Mouse (Mus musculus): Measurements from ENCODE around the gene Ssr2. TPM values are rescaled to one million over a fixed set of nuclear protein-coding genes. Genes with fewer than 3 reads are reported as not detected.
"Not testable (repeated sequence)": the region's sequence is repeated elsewhere in the genome, so short reads cannot be mapped to it uniquely, and the experiment has no call there.

Gene Ssr2
- polyA plus RNA-seq, 1 experiment = 294 TPM

- Histone ChIP-seq H3K79me2 (ENCODE audit: control insufficient read depth, insufficient read depth) (no peaks in the 10 kb centered on the region), H3K36me3 (ENCODE audit: control insufficient read depth, insufficient read depth) (peaks cover under 1% of the 10 kb centered on the region), H3K27me3 (ENCODE audit: control insufficient read depth, insufficient read depth, insufficient read length) (no peaks in the 10 kb centered on the region), H3ac (ENCODE audit: control insufficient read depth, insufficient read length) (no peak overlapping the region), H3K4me3 (no peak overlapping the region), H3K4me2 (ENCODE audit: low read depth) (peak overlapping the region; percentile 83)
- TF ChIP-seq E2F4 (IDR thresholded peaks at IDR 0.05; ENCODE audit: insufficient read depth) (no peak), USF1 (IDR thresholded peaks at IDR 0.05; ENCODE audit: low read depth) (no peak), CEBPB (IDR thresholded peaks at IDR 0.05; ENCODE audit: insufficient read depth, poor library complexity, severe bottlenecking) (no peak), MYOG (IDR thresholded peaks at IDR 0.05; ENCODE audit: control insufficient read depth in 1 of 3, insufficient read depth in 1 of 3, insufficient read length in 2 of 3, low read depth in 2 of 3) (no peak), POLR2A (IDR thresholded peaks at IDR 0.05; ENCODE audit: insufficient read length, low read depth) (no peak), POLR2AphosphoS2 (IDR thresholded peaks at IDR 0.05; ENCODE audit: insufficient read length, low read depth) (no peak), SRF (IDR thresholded peaks at IDR 0.05; ENCODE audit: control insufficient read depth, insufficient read length, low read depth) (no peak)
Measured at GRCm38 (mm10) chr3:88592942-88593576, 17.4 kb downstream of the Ssr2 start.

DNA sequence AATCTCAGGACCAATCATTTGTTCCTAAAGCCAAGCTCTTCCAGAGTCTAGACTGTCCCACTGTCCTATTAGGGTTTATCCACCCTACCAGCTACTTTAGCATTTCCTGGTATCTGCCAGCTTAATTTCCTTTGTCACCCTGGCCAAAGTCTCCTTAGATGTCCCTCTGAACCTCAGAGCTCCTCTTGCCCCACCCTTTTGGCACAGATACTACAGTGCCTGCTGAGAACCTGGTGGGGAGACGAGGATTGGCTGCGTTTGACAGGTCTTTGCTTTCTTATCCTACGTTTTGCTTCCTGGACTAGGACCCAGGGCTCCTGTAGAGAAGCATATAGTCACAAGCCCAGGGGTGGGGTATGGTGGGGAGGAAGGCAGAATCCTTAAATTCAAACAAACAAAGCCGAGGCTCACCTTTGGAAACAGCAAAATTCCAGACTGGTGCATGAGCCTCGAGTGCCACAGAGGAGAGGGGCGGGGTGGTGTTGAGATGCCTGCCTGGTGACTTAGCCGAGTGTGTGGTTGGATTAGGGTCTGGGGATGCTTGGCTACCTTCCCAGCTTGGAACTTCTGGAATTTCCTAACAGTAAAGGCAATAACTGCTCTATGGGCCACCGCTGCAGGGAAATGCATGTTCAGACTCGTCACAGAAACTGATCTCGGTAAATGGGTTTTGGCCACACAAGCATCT, 18.4 kb downstream of the Ssr2 start:
- peak overlapping the region; percentile 67 for H3K4me2 ChIP-seq (ENCODE audit: low read depth)

GRCm38 (mm10) chr3:88596547-88596946, 20.9 kb downstream of the Ssr2 start:
- not testable (repeated sequence) for H3K27me3 ChIP-seq (ENCODE audit: control insufficient read depth, insufficient read depth, insufficient read length); H3K4me3 ChIP-seq; H3ac ChIP-seq (ENCODE audit: control insufficient read depth, insufficient read length); H3K79me2 ChIP-seq (ENCODE audit: control insufficient read depth, insufficient read depth); H3K36me3 ChIP-seq (ENCODE audit: control insufficient read depth, insufficient read depth); H3K4me2 ChIP-seq (ENCODE audit: low read depth)
- peak in 1 of 3 experiments; percentile 11 for TF ChIP-seq MYOG (IDR thresholded peaks at IDR 0.05; ENCODE audit: control insufficient read depth in 1 of 3, insufficient read depth in 1 of 3, insufficient read length in 2 of 3, low read depth in 2 of 3)
- TF ChIP-seq MYOD1 (IDR thresholded peaks at IDR 0.05; ENCODE audit: control insufficient read depth in 1 of 3, insufficient read length in 2 of 3, low read depth in 2 of 3) = peak in 1 of 3 experiments; percentile 59

More for the DNA sequence above, 18.4 kb downstream of the Ssr2 start:
- Histone ChIP-seq H3K27me3 (ENCODE audit: control insufficient read depth, insufficient read depth, insufficient read length) (no peaks in the 10 kb centered on the region), H3K4me3 (no peak overlapping the region), H3K36me3 (ENCODE audit: control insufficient read depth, insufficient read depth) (no peaks in the 10 kb centered on the region), H3K79me2 (ENCODE audit: control insufficient read depth, insufficient read depth) (no peaks in the 10 kb centered on the region), H3ac (ENCODE audit: control insufficient read depth, insufficient read length) (no peak overlapping the region)
- TF ChIP-seq E2F4 (IDR thresholded peaks at IDR 0.05; ENCODE audit: insufficient read depth) (no peak), POLR2AphosphoS2 (IDR thresholded peaks at IDR 0.05; ENCODE audit: insufficient read length, low read depth) (no peak), POLR2A (IDR thresholded peaks at IDR 0.05; ENCODE audit: insufficient read length, low read depth) (no peak), TCF3 (IDR thresholded peaks at IDR 0.05; ENCODE audit: insufficient read length, low read depth) (no peak), MYOG (IDR thresholded peaks at IDR 0.05; ENCODE audit: control insufficient read depth in 1 of 3, insufficient read depth in 1 of 3, insufficient read length in 2 of 3, low read depth in 2 of 3) (no peak), TCF12 (IDR thresholded peaks at IDR 0.05; ENCODE audit: insufficient read depth, poor library complexity, severe bottlenecking) (no peak), MAX (IDR thresholded peaks at IDR 0.05; ENCODE audit: low read depth) (no peak), USF1 (IDR thresholded peaks at IDR 0.05; ENCODE audit: low read depth) (no peak), MYOD1 (IDR thresholded peaks at IDR 0.05; ENCODE audit: control insufficient read depth in 1 of 3, insufficient read length in 2 of 3, low read depth in 2 of 3) (no peak), CEBPB (IDR thresholded peaks at IDR 0.05; ENCODE audit: insufficient read depth, poor library complexity, severe bottlenecking) (no peak), REST (IDR thresholded peaks at IDR 0.05; ENCODE audit: insufficient read depth, insufficient read length) (no peak), SRF (IDR thresholded peaks at IDR 0.05; ENCODE audit: control insufficient read depth, insufficient read length, low read depth) (no peak)

GRCm38 (mm10) chr3:88602466-88602865, 26.8 kb downstream of the Ssr2 start:
- Histone ChIP-seq H3K36me3 (ENCODE audit: control insufficient read depth, insufficient read depth) (no peaks in the 10 kb centered on the region), H3K4me2 (ENCODE audit: low read depth) (no peak overlapping the region), H3ac (ENCODE audit: control insufficient read depth, insufficient read length) (no peak overlapping the region), H3K27me3 (ENCODE audit: control insufficient read depth, insufficient read depth, insufficient read length) (no peaks in the 10 kb centered on the region), H3K4me3 (no peak overlapping the region), H3K79me2 (ENCODE audit: control insufficient read depth, insufficient read depth) (no peaks in the 10 kb centered on the region)
- TF ChIP-seq USF1 (IDR thresholded peaks at IDR 0.05; ENCODE audit: low read depth) (no peak), MYOD1 (IDR thresholded peaks at IDR 0.05; ENCODE audit: control insufficient read depth in 1 of 3, insufficient read length in 2 of 3, low read depth in 2 of 3) (no peak), CEBPB (IDR thresholded peaks at IDR 0.05; ENCODE audit: insufficient read depth, poor library complexity, severe bottlenecking) (no peak)

GRCm38 (mm10) chr3:88603714-88604161, 28.1 kb downstream of the Ssr2 start:
- no peaks in the 10 kb centered on the region for H3K36me3 ChIP-seq (ENCODE audit: control insufficient read depth, insufficient read depth)
- H3K4me3 ChIP-seq = no peak overlapping the region
- no peak overlapping the region for H3ac ChIP-seq (ENCODE audit: control insufficient read depth, insufficient read length)
- no peaks in the 10 kb centered on the region for H3K27me3 ChIP-seq (ENCODE audit: control insufficient read depth, insufficient read depth, insufficient read length)
- TF ChIP-seq TCF12 (IDR thresholded peaks at IDR 0.05; ENCODE audit: insufficient read depth, poor library complexity, severe bottlenecking) (no peak), SRF (IDR thresholded peaks at IDR 0.05; ENCODE audit: control insufficient read depth, insufficient read length, low read depth) (no peak), USF1 (IDR thresholded peaks at IDR 0.05; ENCODE audit: low read depth) (no peak), POLR2A (IDR thresholded peaks at IDR 0.05; ENCODE audit: insufficient read length, low read depth) (no peak), MYOG (IDR thresholded peaks at IDR 0.05; ENCODE audit: control insufficient read depth in 1 of 3, insufficient read depth in 1 of 3, insufficient read length in 2 of 3, low read depth in 2 of 3) (no peak), E2F4 (IDR thresholded peaks at IDR 0.05; ENCODE audit: insufficient read depth) (no peak), POLR2AphosphoS2 (IDR thresholded peaks at IDR 0.05; ENCODE audit: insufficient read length, low read depth) (no peak)
- H3K4me2 ChIP-seq (ENCODE audit: low read depth) = no peak overlapping the region
- no peaks in the 10 kb centered on the region for H3K79me2 ChIP-seq (ENCODE audit: control insufficient read depth, insufficient read depth)
